Mouse (Mus musculus) stomach, postnatal 0 days (tissue): Measurements from ENCODE around the gene Tia1.

ENCODE experiments used
- CTCF ChIP-seq: IDR thresholded peaks from 2 replicates; pipeline ENCODE4 v1.5.1; 2016; ENCODE audit warnings: antibody characterized with exemption, low read depth, mild to moderate bottlenecking, moderate library complexity
- EP300 ChIP-seq: optimal IDR thresholded peaks from 2 replicates; pipeline ENCODE3; 2016; ENCODE audit warnings: antibody characterized with exemption

GRCm38 (mm10) chr6:86395969-86396368 is 8.1 kb upstream of the Tia1 start:
- TF ChIP-seq EP300 (no peak), CTCF (no peak)
